Mouse (Mus musculus) G1E (cell line): ENCODE results near the gene Mnat1.
"Not testable (repeated sequence)": the region's sequence is repeated elsewhere in the genome, so short reads cannot be mapped to it uniquely, and the experiment has no call there.

Experiments used
- CTCF ChIP-seq: IDR thresholded peaks from 2 replicates; pipeline ENCODE4 v1.5.1; 2012; ENCODE audit warnings: low read depth, low read length, inconsistent platforms, mixed read lengths
- GATA1 ChIP-seq: IDR thresholded peaks from 2 replicates; pipeline ENCODE4 v1.6.1; 2012; ENCODE audit warnings: borderline replicate concordance, low read length, inconsistent platforms, mixed read lengths
- POLR2AphosphoS5 ChIP-seq: IDR thresholded peaks from 2 replicates; pipeline ENCODE4 v1.6.1; 2012; ENCODE audit warnings: low read depth, low read length, inconsistent platforms; ENCODE audit not compliant: insufficient replicate concordance

- TF ChIP-seq CTCF, GATA1, POLR2AphosphoS5: not testable (repeated sequence)
These were observed 27.3 kb upstream of the Mnat1 start for GRCm38 (mm10) chr12:73096177-73096576.
